Comparison of ENCODE assay signal across 25 mouse cellular contexts in the genomic region with DNA sequence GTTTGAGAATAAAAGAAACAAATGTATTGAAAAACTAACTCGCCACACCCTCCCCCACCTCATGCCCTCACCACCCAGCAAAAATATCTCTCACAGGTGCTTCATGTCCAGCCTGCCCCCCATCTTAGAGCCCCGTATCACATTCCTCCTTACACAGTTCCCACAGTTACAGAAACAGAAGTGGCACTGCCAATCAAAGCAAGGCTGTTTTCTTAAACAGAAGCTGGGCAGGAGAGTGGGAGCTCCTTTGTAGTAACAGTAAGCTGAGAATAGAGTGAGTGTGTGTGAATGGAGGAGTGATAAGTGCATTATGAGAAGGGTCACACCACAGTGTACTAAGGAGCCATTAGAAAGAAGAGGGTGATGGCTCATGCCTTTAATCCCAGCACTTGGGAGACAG. TPM values are rescaled to one million over a fixed set of nuclear protein-coding genes. Genes with fewer than 3 reads are reported as not detected.
DNase-seq lines count a peak whose midpoint lies in the region; ATAC-seq and TF ChIP-seq lines count a peak whose summit lies in the region.
"Had no signal": no experiment of that assay in that cellular context is flagged by ENCODE, and none has a peak within 500 bp of the region (broad histone marks: within the 10 kb centered on the region; RNA-seq: fewer than 3 reads in every experiment).

No protein-coding gene starts in this region.

- H3K4me2 ChIP-seq in heart, embryonic 11.5 days, result no peak overlapping the region
- H3K4me2 ChIP-seq in kidney, embryonic 15.5 days, result no peak overlapping the region
- H3K4me2 ChIP-seq in midbrain, embryonic 11.5 days, result no peak overlapping the region
- no peak overlapping the region for H3K4me2 ChIP-seq in midbrain, postnatal 0 days (ENCODE audit: low read depth, low read length, poor library complexity, severe bottlenecking)
- H3K4me2 ChIP-seq: embryonic facial prominence, embryonic 12.5 days; forebrain, embryonic 13.5 days had no signal

- H3K9me3 ChIP-seq in heart, embryonic 11.5 days (replicated peaks; ENCODE audit: control insufficient read depth, low read length), result no peaks in the 10 kb centered on the region
- no peaks in the 10 kb centered on the region for H3K9me3 ChIP-seq in kidney, embryonic 15.5 days (replicated peaks)
- H3K9me3 ChIP-seq in midbrain, embryonic 11.5 days (ENCODE audit: control insufficient read depth, low read length), result no peaks in the 10 kb centered on the region
- no peaks in the 10 kb centered on the region for H3K9me3 ChIP-seq in midbrain, postnatal 0 days (ENCODE audit: low read length)
- H3K9me3 ChIP-seq: embryonic facial prominence, embryonic 10.5 days; embryonic facial prominence, embryonic 12.5 days; forebrain, embryonic 13.5 days; G1E had no signal

- H3K9ac ChIP-seq in heart, embryonic 11.5 days (ENCODE audit: low read depth, low read length), result 0 out of 2 replicates have a peak overlapping the region, but pooled peaks have one; percentile 34
- H3K9ac ChIP-seq in kidney, embryonic 15.5 days, result no peak overlapping the region
- H3K9ac ChIP-seq in midbrain, embryonic 11.5 days (ENCODE audit: low read length), result no peak overlapping the region
- H3K9ac ChIP-seq in midbrain, postnatal 0 days (replicated peaks; ENCODE audit: low read length, poor library complexity, severe bottlenecking), result no peak overlapping the region
- H3K9ac ChIP-seq: embryonic facial prominence, embryonic 12.5 days; forebrain, embryonic 13.5 days had no signal

- peaks cover 44% of the 10 kb centered on the region for H3K4me1 ChIP-seq in heart, embryonic 11.5 days (ENCODE audit: control insufficient read depth, insufficient read depth, low read length)
- peaks cover 36% of the 10 kb centered on the region for H3K4me1 ChIP-seq in kidney, embryonic 15.5 days
- 0 out of 2 replicates have a peak, but pooled peaks cover 3% of the 10 kb centered on the region for H3K4me1 ChIP-seq in midbrain, embryonic 11.5 days (ENCODE audit: control insufficient read depth, insufficient read depth, low read length)
- H3K4me1 ChIP-seq in midbrain, postnatal 0 days (ENCODE audit: insufficient read depth, low read length), result peaks cover 3% of the 10 kb centered on the region; the same call in 1 of the 2 replicates

- H3K36me3 ChIP-seq in heart, embryonic 11.5 days (ENCODE audit: control insufficient read depth, insufficient read depth, low read length), result no peaks in the 10 kb centered on the region
- no peaks in the 10 kb centered on the region for H3K36me3 ChIP-seq in kidney, embryonic 15.5 days
- H3K36me3 ChIP-seq in midbrain, embryonic 11.5 days (ENCODE audit: control insufficient read depth, insufficient read depth, low read length), result no peaks in the 10 kb centered on the region
- no peaks in the 10 kb centered on the region for H3K36me3 ChIP-seq in midbrain, postnatal 0 days (ENCODE audit: insufficient read depth, low read length)
- H3K36me3 ChIP-seq: embryonic facial prominence, embryonic 10.5 days; embryonic facial prominence, embryonic 12.5 days had no signal

- H3K27me3 ChIP-seq in heart, embryonic 11.5 days (ENCODE audit: control insufficient read depth, insufficient read depth, low read length), result no peaks in the 10 kb centered on the region
- no peaks in the 10 kb centered on the region for H3K27me3 ChIP-seq in kidney, embryonic 15.5 days
- H3K27me3 ChIP-seq in midbrain, embryonic 11.5 days (ENCODE audit: control insufficient read depth, insufficient read depth, low read length), result no peaks in the 10 kb centered on the region
- H3K27me3 ChIP-seq in midbrain, postnatal 0 days (ENCODE audit: insufficient read depth, low read length), result no peaks in the 10 kb centered on the region
- H3K27me3 ChIP-seq: CH12.LX; embryonic facial prominence, embryonic 12.5 days; forebrain, embryonic 13.5 days; Patski had no signal

- no peak for DNase-seq in gastrocnemius, adult 2 months
- DNase-seq in gastrocnemius, postnatal 36 days, result no peak
- no peak for DNase-seq in heart, adult 8-10 months (ENCODE audit: low spot score)
- no peak for DNase-seq in kidney, postnatal 4 days
- peak; percentile 54 for DNase-seq in midbrain, embryonic 11.5 days (ENCODE audit: low spot score, missing footprints)
- DNase-seq in midbrain, postnatal 0 days (ENCODE audit: low spot score), result no peak
- DNase-seq: adrenal gland, adult 8-10 months; adrenal gland, postnatal 14 days; adrenal gland, postnatal 36 days; B cell, adult 2 months; cerebellum, adult 11-12 months; cerebellum, adult 2 months; cerebellum, adult 9-10 months; cerebellum, postnatal 10 days; cerebellum, postnatal 25 days had no signal

- intact Hi-C loops in gastrocnemius, adult 2 months (cut with DNase I), result no loop called here
- intact Hi-C loops in gastrocnemius, postnatal 36 days (cut with DNase I), result no loop called here

- ATAC-seq in heart, embryonic 11.5 days (replicated peaks; ENCODE audit: insufficient number of reproducible peaks, low FRiP score, low TSS enrichment), result no peak
- 0 out of 2 replicates have a peak, but pooled peaks have one; percentile 36 for ATAC-seq in kidney, embryonic 15.5 days (replicated peaks; ENCODE audit: low FRiP score)
- ATAC-seq in midbrain, embryonic 11.5 days (ENCODE audit: low FRiP score), result no peak
- ATAC-seq in midbrain, postnatal 0 days (ENCODE audit: low FRiP score), result no peak
- ATAC-seq: activated CD4-positive, CD25-positive, alpha-beta regulatory T cell, adult 4 months; CD4-positive, CD25-positive, alpha-beta regulatory T cell, adult 4 months; forebrain, embryonic 13.5 days; Patski had no signal

- WGBS in heart, embryonic 11.5 days (ENCODE audit: insufficient replicate concordance), result 63% methylated on average over 2 of the region's 2 CpGs
- 48% methylated on average over 2 of the region's 2 CpGs for WGBS in kidney, embryonic 15.5 days
- WGBS in midbrain, embryonic 11.5 days, result 83% methylated on average over 2 of the region's 2 CpGs
- 80% methylated on average over 2 of the region's 2 CpGs for WGBS in midbrain, postnatal 0 days

- peak overlapping the region; percentile 53; the same call in 1 of the 2 replicates for H3K27ac ChIP-seq in gastrocnemius, adult 2 months
- H3K27ac ChIP-seq in heart, embryonic 11.5 days (ENCODE audit: low read depth, low read length), result no peak overlapping the region
- H3K27ac ChIP-seq in kidney, embryonic 15.5 days, result no peak overlapping the region; the same call in 1 of the 2 replicates
- no peak overlapping the region for H3K27ac ChIP-seq in midbrain, embryonic 11.5 days (ENCODE audit: low read depth, low read length)
- H3K27ac ChIP-seq in midbrain, postnatal 0 days (ENCODE audit: low read depth, low read length), result no peak overlapping the region
- H3K27ac ChIP-seq: embryonic facial prominence, embryonic 10.5 days; embryonic facial prominence, embryonic 12.5 days; forebrain, embryonic 13.5 days had no signal

- TF ChIP-seq CTCF in gastrocnemius, adult 2 months (IDR thresholded peaks at IDR 0.05), result no peak
- no peak for TF ChIP-seq CTCF in midbrain, postnatal 0 days (IDR thresholded peaks at IDR 0.05)

- no peak overlapping the region for H3K4me3 ChIP-seq in gastrocnemius, adult 2 months
- no peak overlapping the region for H3K4me3 ChIP-seq in heart, embryonic 11.5 days (ENCODE audit: low read depth, low read length)
- H3K4me3 ChIP-seq in kidney, embryonic 15.5 days (replicated peaks), result no peak overlapping the region
- no peak overlapping the region for H3K4me3 ChIP-seq in midbrain, embryonic 11.5 days (ENCODE audit: low read depth, low read length)
- H3K4me3 ChIP-seq in midbrain, postnatal 0 days (ENCODE audit: low read depth, low read length), result no peak overlapping the region
- H3K4me3 ChIP-seq: embryonic facial prominence, embryonic 10.5 days; embryonic facial prominence, embryonic 12.5 days; forebrain, embryonic 13.5 days had no signal

RNA-seq across cellular contexts. Expression of a gene that starts 34.5 kb away (rescaled TPM):
- 10 to 100 TPM; 18.5 to 24.8 TPM for total RNA-seq in gastrocnemius, adult 2 months (2021)
- 10 to 100 TPM; 15.0 to 19.6 TPM for total RNA-seq in gastrocnemius, postnatal 36 days (2021)
- polyA plus RNA-seq in heart, embryonic 11.5 days (2014; fragmentation: Nextera tagmentation; extraction: Ambion mirVana), result 7.0 and 8.1 TPM in 2 replicates
- 10 to 100 TPM; 27.0 to 32.1 (median 29.7) TPM for total RNA-seq in heart, adult 8-10 months (2022)
- polyA plus RNA-seq in kidney, embryonic 15.5 days (2015; fragmentation: Nextera tagmentation; extraction: Ambion mirVana), result 10.0 and 10.5 TPM in 2 replicates
- polyA plus RNA-seq in midbrain, embryonic 11.5 days (2014; fragmentation: Nextera tagmentation; extraction: Ambion mirVana), result 14.6 and 15.1 TPM in 2 replicates
- total RNA-seq in midbrain, postnatal 0 days (2014; rRNA removed), result 78.4 and 79.8 TPM in 2 replicates
- polyA plus RNA-seq in midbrain, postnatal 0 days (2015; fragmentation: Nextera tagmentation; extraction: Ambion mirVana), result 22.8 and 26.5 TPM in 2 replicates
